ENCODE assay signal across 29 mouse cellular contexts in genomic region chr7:143905176-143905575, GRCm38 (mm10). TPM values are rescaled to one million over a fixed set of nuclear protein-coding genes. Genes with fewer than 3 reads are reported as not detected.
"Had no signal": no experiment of that assay in that cellular context is flagged by ENCODE, and none has a peak within 500 bp of the region (broad histone marks: within the 10 kb centered on the region; RNA-seq: fewer than 3 reads in every experiment).

No protein-coding gene starts in this region.

- H3K27ac ChIP-seq: kidney, postnatal 0 days; layer of hippocampus, adult 2 months; limb, embryonic 12.5 days; limb, embryonic 15.5 days; liver, embryonic 12.5 days; liver, embryonic 15.5 days; lung, embryonic 15.5 days; midbrain, embryonic 10.5 days; midbrain, embryonic 13.5 days; neural tube, embryonic 13.5 days; stomach, embryonic 15.5 days had no signal

- H3K4me2 ChIP-seq: limb, embryonic 12.5 days; limb, embryonic 15.5 days; liver, embryonic 12.5 days; liver, embryonic 15.5 days; lung, embryonic 15.5 days; midbrain, embryonic 13.5 days; neural tube, embryonic 13.5 days; stomach, embryonic 15.5 days had no signal

- H3K4me3 ChIP-seq: layer of hippocampus, adult 2 months; limb, embryonic 12.5 days; limb, embryonic 15.5 days; liver, embryonic 12.5 days; liver, embryonic 15.5 days; lung, embryonic 15.5 days; megakaryocyte, embryonic 14.5 days; midbrain, embryonic 10.5 days; midbrain, embryonic 13.5 days; myocyte; neural tube, embryonic 13.5 days; stomach, embryonic 15.5 days had no signal

- H3K27me3 ChIP-seq: limb, embryonic 12.5 days; limb, embryonic 15.5 days; liver, embryonic 15.5 days; lung, embryonic 15.5 days; midbrain, embryonic 13.5 days; neural tube, embryonic 13.5 days had no signal

- DNase-seq: lung, adult 18-20 months; lung, postnatal 10 days; lung, postnatal 36 days; spleen, adult 18-20 months; thymus, adult 18-20 months; thymus, postnatal 36 days had no signal

- H3K9me3 ChIP-seq: limb, embryonic 12.5 days; limb, embryonic 15.5 days; liver, embryonic 12.5 days; liver, embryonic 15.5 days; lung, embryonic 15.5 days; megakaryocyte, embryonic 14.5 days; midbrain, embryonic 13.5 days; neural tube, embryonic 13.5 days; stomach, embryonic 15.5 days had no signal

- H3K4me1 ChIP-seq: limb, embryonic 12.5 days; limb, embryonic 15.5 days; liver, embryonic 12.5 days; lung, embryonic 15.5 days; midbrain, embryonic 13.5 days; neural tube, embryonic 13.5 days had no signal

- H3K36me3 ChIP-seq: limb, embryonic 12.5 days; limb, embryonic 15.5 days; liver, embryonic 12.5 days; liver, embryonic 15.5 days; lung, embryonic 15.5 days; midbrain, embryonic 10.5 days; midbrain, embryonic 13.5 days; neural tube, embryonic 13.5 days; stomach, embryonic 15.5 days had no signal

- ATAC-seq: liver, embryonic 12.5 days; midbrain, embryonic 13.5 days; midbrain, embryonic 16.5 days had no signal

- H3K9ac ChIP-seq: limb, embryonic 12.5 days; limb, embryonic 15.5 days; liver, embryonic 12.5 days; liver, embryonic 15.5 days; lung, embryonic 15.5 days; midbrain, embryonic 13.5 days; neural tube, embryonic 13.5 days; stomach, embryonic 15.5 days had no signal

RNA-seq across cellular contexts. Expression of gene Gm498, which starts 38.5 kb away (rescaled TPM):
- total RNA-seq: layer of hippocampus, adult 2 months; layer of hippocampus, postnatal 25 days; left cerebral cortex, adult 18-20 months; left cerebral cortex, postnatal 10 days; left cerebral cortex, postnatal 36 days; monocyte, adult 5-6 weeks; neutrophil, adult 5-6 weeks had no signal
- polyA plus RNA-seq: kidney, embryonic 14.5 days; kidney, postnatal 0 days; large intestine, adult 2 months; limb, embryonic 12.5 days; limb, embryonic 15.5 days; liver, embryonic 12.5 days; liver, embryonic 15.5 days; lung, embryonic 15.5 days; midbrain, embryonic 10.5 days; midbrain, embryonic 13.5 days; midbrain, embryonic 16.5 days; myocyte; neural tube, embryonic 13.5 days; stomach, embryonic 15.5 days; urinary bladder, adult 2 months had no signal
